Mouse (Mus musculus) G1E (cell line): ENCODE data around the gene Wdr93. TPM values are rescaled to one million over a fixed set of nuclear protein-coding genes. Genes with fewer than 3 reads are reported as not detected.

Source experiments
- ATAC-seq: 2 replicates; pipeline ENCODE4 v1.8.0; 2016; ENCODE audit warnings: mild to moderate bottlenecking; ENCODE audit not compliant: insufficient number of reproducible peaks, poor library complexity, low FRiP score, severe bottlenecking; ENCODE audit errors: extremely low read depth
- DNase-seq: peaks from one replicate; pipeline ENCODE4 v3.0.0; 2012; ENCODE audit warnings: low spot score
- H3K27me3 ChIP-seq: 2 replicates; pipeline ENCODE4 v1.6.1; 2012; ENCODE audit warnings: mild to moderate bottlenecking, low read length, inconsistent platforms; ENCODE audit not compliant: insufficient read depth
- H3K36me3 ChIP-seq: replicated peaks from 2 replicates; pipeline ENCODE3; 2012; ENCODE audit warnings: mild to moderate bottlenecking, inconsistent platforms
- H3K4me1 ChIP-seq: 2 replicates; pipeline ENCODE4 v1.6.1; 2012; ENCODE audit warnings: low read depth, low read length, inconsistent platforms, mixed read lengths; ENCODE audit not compliant: insufficient read depth
- H3K4me3 ChIP-seq: 2 replicates; pipeline ENCODE4 v1.5.1; 2012; ENCODE audit warnings: low read depth, mild to moderate bottlenecking, inconsistent platforms, low read length, moderate library complexity, mixed read lengths
- H3K9me3 ChIP-seq: replicated peaks from 2 replicates; pipeline ENCODE4 v1.6.1; 2012; ENCODE audit warnings: inconsistent platforms
- CTCF ChIP-seq: IDR thresholded peaks from 2 replicates; pipeline ENCODE4 v1.5.1; 2012; ENCODE audit warnings: low read depth, low read length, inconsistent platforms, mixed read lengths
- GATA1 ChIP-seq: IDR thresholded peaks from 2 replicates; pipeline ENCODE4 v1.6.1; 2012; ENCODE audit warnings: borderline replicate concordance, low read length, inconsistent platforms, mixed read lengths
- GATA2 ChIP-seq: IDR thresholded peaks from 2 replicates; pipeline ENCODE4 v1.6.1; 2012; ENCODE audit warnings: low read depth, low read length, inconsistent platforms, borderline replicate concordance
- POLR2AphosphoS5 ChIP-seq: IDR thresholded peaks from 2 replicates; pipeline ENCODE4 v1.6.1; 2012; ENCODE audit warnings: low read depth, low read length, inconsistent platforms; ENCODE audit not compliant: insufficient replicate concordance
- TAL1 ChIP-seq: conservative IDR thresholded peaks from 2 replicates; pipeline ENCODE4 v1.6.1; 2012; ENCODE audit warnings: low read depth, low read length, inconsistent platforms, mixed read lengths
- polyA plus RNA-seq: library from polyadenylated mRNA; stranded (reverse); fragments of >175 nt; gene quantifications from 2 replicates; pipeline ENCODE4 v1.2.3, GENCODE M21; 2012
- total RNA-seq, 2 experiments: library from RNA; stranded (forward) in 1 of 2; stranded (reverse) in 1 of 2; fragments of 200-1000 nt in 1 of 2; fragments of >200 nt in 1 of 2; fragmentation: Nextera tagmentation in 1 of 2; gene quantifications; 2 replicates each; pipeline ENCODE4 v1.2.3; 2014 to 2017

The Wdr93 gene
- total and polyA plus RNA-seq, 3 experiments = 0.17 to 2.1 (median 0.55) TPM

- Histone ChIP-seq H3K4me1 (peaks cover 24% of the 10 kb centered on the region), H3K27me3 (peaks cover 3% of the 10 kb centered on the region; the same call in 1 of the 2 replicates), H3K4me3 (no peak overlapping the region), H3K9me3 (no peaks in the 10 kb centered on the region), H3K36me3 (peaks cover 17% of the 10 kb centered on the region)
- ATAC-seq (no peak), DNase-seq (no peak)
- TF ChIP-seq CTCF = no peak
Measured at GRCm38 (mm10) chr7:79744051-79744450, 1.1 kb downstream of the Wdr93 start.

DNA sequence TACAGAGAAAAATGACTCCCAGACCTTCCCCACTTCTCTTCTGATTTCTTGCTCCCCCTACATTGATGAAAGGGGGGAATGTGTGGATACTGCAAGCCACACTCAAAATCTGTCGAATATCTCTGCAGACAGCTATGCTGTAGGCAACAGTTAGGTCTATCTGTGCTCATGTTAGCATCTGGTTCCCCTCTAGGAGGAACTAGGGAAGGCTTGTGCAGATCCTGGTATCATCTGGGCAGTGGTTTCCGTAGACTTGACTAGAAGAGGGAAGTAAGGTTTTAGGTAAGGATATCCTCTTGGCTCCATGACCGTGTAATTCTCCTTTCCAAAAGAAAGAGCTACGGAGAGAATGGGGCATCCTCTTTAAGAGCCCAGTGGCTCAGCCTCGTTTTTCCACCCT lies 1.6 kb downstream of the Wdr93 start:
- no peaks in the 10 kb centered on the region for H3K9me3 ChIP-seq
- no peak for ATAC-seq
- no peak for DNase-seq

DNA sequence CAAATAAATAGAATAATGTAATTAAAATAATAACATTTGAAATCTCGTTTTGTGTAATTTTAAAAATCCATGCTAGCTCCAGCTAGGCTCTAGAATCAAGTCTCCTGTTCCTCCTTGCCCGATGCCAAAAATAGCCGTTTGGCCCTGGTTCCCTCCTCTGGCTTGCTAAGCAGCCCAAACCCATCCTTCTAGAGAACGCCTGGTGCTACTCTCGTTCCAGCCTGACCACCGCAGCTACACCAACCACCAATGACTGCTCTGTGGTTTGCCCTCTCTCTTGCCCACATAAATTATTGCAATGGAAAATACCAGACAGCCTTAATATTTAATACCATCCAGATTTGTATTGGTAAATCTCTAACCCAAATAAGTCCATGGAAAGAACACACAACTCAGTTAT lies 4.7 kb downstream of the Wdr93 start:
- DNase-seq (no peak), ATAC-seq (no peak)
- Histone ChIP-seq H3K4me1 (peaks cover 15% of the 10 kb centered on the region), H3K4me3 (no peak overlapping the region), H3K27me3 (peaks cover 3% of the 10 kb centered on the region), H3K36me3 (no peaks in the 10 kb centered on the region), H3K9me3 (no peaks in the 10 kb centered on the region)
- TF ChIP-seq CTCF (no peak), GATA2 (no peak), TAL1 (no peak), GATA1 (no peak), POLR2AphosphoS5 (no peak)

More for the DNA sequence above, 1.6 kb downstream of the Wdr93 start:
- H3K4me1 ChIP-seq = peaks cover 24% of the 10 kb centered on the region
- no peak overlapping the region for H3K4me3 ChIP-seq
- TF ChIP-seq POLR2AphosphoS5 = no peak
- no peak for TF ChIP-seq CTCF
- TF ChIP-seq TAL1 = no peak
- no peak for TF ChIP-seq GATA2
- no peak for TF ChIP-seq GATA1
- peaks cover 12% of the 10 kb centered on the region for H3K36me3 ChIP-seq
- H3K27me3 ChIP-seq = peaks cover 3% of the 10 kb centered on the region

GRCm38 (mm10) chr7:79749511-79749910 lies 6.5 kb downstream of the Wdr93 start:
- Histone ChIP-seq H3K4me3 (no peak overlapping the region), H3K9me3 (no peaks in the 10 kb centered on the region), H3K36me3 (no peaks in the 10 kb centered on the region), H3K4me1 (peaks cover 2% of the 10 kb centered on the region; the same call in 1 of the 2 replicates), H3K27me3 (peaks cover 3% of the 10 kb centered on the region)
- no peak for TF ChIP-seq POLR2AphosphoS5
- no peak for TF ChIP-seq GATA2
- TF ChIP-seq GATA1 = no peak
- no peak for TF ChIP-seq TAL1
- TF ChIP-seq CTCF = no peak
- DNase-seq = no peak
- no peak for ATAC-seq

- peaks cover 12% of the 10 kb centered on the region for H3K27me3 ChIP-seq
- no peaks in the 10 kb centered on the region for H3K36me3 ChIP-seq
- no peak overlapping the region for H3K4me3 ChIP-seq
- DNase-seq (no peak), ATAC-seq (no peak)
- H3K9me3 ChIP-seq = no peaks in the 10 kb centered on the region
- H3K4me1 ChIP-seq = no peaks in the 10 kb centered on the region
- TF ChIP-seq GATA1 = no peak
- TF ChIP-seq CTCF = no peak
- TF ChIP-seq GATA2 = no peak
- no peak for TF ChIP-seq TAL1
- no peak for TF ChIP-seq POLR2AphosphoS5
Measured at GRCm38 (mm10) chr7:79756334-79756733, 13.4 kb downstream of the Wdr93 start.

GRCm38 (mm10) chr7:79758176-79758575 lies 15.2 kb downstream of the Wdr93 start:
- Histone ChIP-seq H3K4me1 (no peaks in the 10 kb centered on the region), H3K4me3 (no peak overlapping the region), H3K36me3 (no peaks in the 10 kb centered on the region), H3K9me3 (no peaks in the 10 kb centered on the region), H3K27me3 (peaks cover 12% of the 10 kb centered on the region)
- ATAC-seq (no peak), DNase-seq (no peak)
- no peak for TF ChIP-seq CTCF
- no peak for TF ChIP-seq POLR2AphosphoS5
- TF ChIP-seq TAL1 = no peak
- TF ChIP-seq GATA1 = no peak
- no peak for TF ChIP-seq GATA2

- Histone ChIP-seq H3K36me3 (no peaks in the 10 kb centered on the region), H3K9me3 (no peaks in the 10 kb centered on the region), H3K4me3 (no peak overlapping the region), H3K4me1 (no peaks in the 10 kb centered on the region), H3K27me3 (peaks cover 10% of the 10 kb centered on the region)
- TF ChIP-seq CTCF = no peak
- TF ChIP-seq POLR2AphosphoS5 = no peak
- TF ChIP-seq GATA2 = no peak
- no peak for TF ChIP-seq GATA1
- TF ChIP-seq TAL1 = no peak
- DNase-seq (no peak), ATAC-seq (no peak)
Measured at GRCm38 (mm10) chr7:79759766-79760165, 16.8 kb downstream of the Wdr93 start.
